Mouse (Mus musculus) testis, adult 2 months (tissue): ENCODE measurements around the gene Gm8082. TPM values are rescaled to one million over a fixed set of nuclear protein-coding genes. Genes with fewer than 3 reads are reported as not detected.
"Not testable (repeated sequence)": the region's sequence is repeated elsewhere in the genome, so short reads cannot be mapped to it uniquely, and the experiment has no call there.

ENCODE experiments used
- H3K27ac ChIP-seq: fragments of 200-500 bp; 2 replicates; pipeline ENCODE4 v1.5.1; 2012; ENCODE audit warnings: low read depth, low read length; ENCODE audit not compliant: control insufficient read depth, insufficient read depth
- H3K27me3 ChIP-seq: fragments of 200-500 bp; 2 replicates; pipeline ENCODE4 v1.6.1; 2012; ENCODE audit warnings: mild to moderate bottlenecking, low read length, moderate library complexity; ENCODE audit not compliant: control insufficient read depth, insufficient read depth
- H3K36me3 ChIP-seq: fragments of 200-500 bp; 2 replicates; pipeline ENCODE4 v1.6.1; 2012; ENCODE audit warnings: mild to moderate bottlenecking, low read length; ENCODE audit not compliant: control insufficient read depth, insufficient read depth
- H3K4me1 ChIP-seq: fragments of 200-500 bp; 2 replicates; pipeline ENCODE4 v1.6.1; 2012; ENCODE audit warnings: low read length; ENCODE audit not compliant: control insufficient read depth, insufficient read depth
- H3K4me3 ChIP-seq: fragments of 200-500 bp; 2 replicates; pipeline ENCODE4 v1.5.1; 2012; ENCODE audit warnings: low read depth, mild to moderate bottlenecking, low read length, moderate library complexity, mixed read lengths; ENCODE audit not compliant: control insufficient read depth
- polyA plus RNA-seq: library from polyadenylated mRNA; depleted of rRNA; stranded (reverse); fragments of >200 nt; gene quantifications from 2 replicates; pipeline ENCODE4 v1.2.3, GENCODE M21; 2012; rRNA removed

Gene Gm8082
- 0.16 and 0.26 TPM in 2 replicates for polyA plus RNA-seq

GRCm38 (mm10) chr14:42993524-42993923 is at the start of gene Gm8082:
TSS of gene Gm8082 (minus strand) at chr14:42993624.
- not testable (repeated sequence) for H3K4me3 ChIP-seq, H3K4me1 ChIP-seq, H3K27me3 ChIP-seq

GRCm38 (mm10) chr14:43015528-43015927 is 22.1 kb upstream of the Gm8082 start, which contains the start of gene Gm10376:
TSS of gene Gm10376 (minus strand) at chr14:43015628.
- H3K36me3 ChIP-seq, H3K27me3 ChIP-seq, H3K4me3 ChIP-seq, H3K4me1 ChIP-seq, H3K27ac ChIP-seq: not testable (repeated sequence)

More at GRCm38 (mm10) chr14:42993524-42993923, at the start of gene Gm8082:
- not testable (repeated sequence) for H3K27ac ChIP-seq, H3K36me3 ChIP-seq

Other genes starting within 250 kb of the Gm8082 start
- 0.17 TPM in 1 of 2 replicates, not detected in the other for gene Gm3015, start 224.8 kb downstream of the Gm8082 start, polyA plus RNA-seq
- gene Gm10377, start 195.6 kb downstream of the Gm8082 start, polyA plus RNA-seq: 1.5 TPM in 1 of 2 replicates, not detected in the other
- gene Gm21977, start 140.1 kb downstream of the Gm8082 start, polyA plus RNA-seq: 0.61 and 0.64 TPM in 2 replicates
- 11.4 and 20.4 TPM in 2 replicates for gene Gm10376, start 22.0 kb upstream of the Gm8082 start, polyA plus RNA-seq
- gene Gm8094, start 83.0 kb upstream of the Gm8082 start, polyA plus RNA-seq: 1.9 and 2.6 TPM in 2 replicates
- gene Gm8104, start 107.0 kb upstream of the Gm8082 start, polyA plus RNA-seq: 0.64 and 0.98 TPM in 2 replicates
- gene Gm7233, start 186.2 kb upstream of the Gm8082 start, polyA plus RNA-seq: 0.56 and 0.60 TPM in 2 replicates
- 0.23 and 0.44 TPM in 2 replicates for gene Gm8122, start 241.7 kb upstream of the Gm8082 start, polyA plus RNA-seq